Mouse (Mus musculus) stomach, embryonic 14.5 days (tissue): ENCODE data around the gene Exoc3l. TPM values are rescaled to one million over a fixed set of nuclear protein-coding genes. Genes with fewer than 3 reads are reported as not detected.

ENCODE experiments used
- ATAC-seq: fragments of 200-750 bp; cut with Nextera tagmentation; 2 replicates; pipeline ENCODE4 v1.8.0; 2017; ENCODE audit warnings: low read depth, moderate TSS enrichment; ENCODE audit not compliant: insufficient number of reproducible peaks, insufficient read depth, low FRiP score
- H3K27ac ChIP-seq: fragments of 300-500 bp; sonication (generic); 2 replicates; pipeline ENCODE4 v1.5.1; 2014; ENCODE audit warnings: mild to moderate bottlenecking, low read length, moderate library complexity, mixed read lengths
- H3K27me3 ChIP-seq: fragments of 300-500 bp; sonication (generic); 2 replicates; pipeline ENCODE4 v1.6.1; 2014; ENCODE audit warnings: low read length, control low read depth, mixed read lengths; ENCODE audit not compliant: control insufficient read depth, insufficient read depth
- H3K36me3 ChIP-seq: fragments of 300-500 bp; sonication (generic); 2 replicates; pipeline ENCODE4 v1.6.1; 2014; ENCODE audit warnings: mild to moderate bottlenecking, control low read depth, low read length, moderate library complexity, mixed read lengths; ENCODE audit not compliant: control insufficient read depth, insufficient read depth
- H3K4me1 ChIP-seq: fragments of 300-500 bp; sonication (generic); 2 replicates; pipeline ENCODE4 v1.6.1; 2014; ENCODE audit warnings: low read length, control low read depth, mixed read lengths; ENCODE audit not compliant: control insufficient read depth, insufficient read depth
- H3K4me2 ChIP-seq: fragments of 300-500 bp; sonication (generic); replicated peaks from 2 replicates; pipeline ENCODE4 v1.6.1; 2014; ENCODE audit warnings: low read depth, low read length, control low read depth
- H3K4me3 ChIP-seq: fragments of 300-500 bp; sonication (generic); 2 replicates; pipeline ENCODE4 v1.5.1; 2014; ENCODE audit warnings: low read depth, low read length, control low read depth
- H3K9ac ChIP-seq: fragments of 300-500 bp; sonication (generic); replicated peaks from 2 replicates; pipeline ENCODE4 v1.6.1; 2014; ENCODE audit warnings: low read depth, mild to moderate bottlenecking, control low read depth, low read length, moderate library complexity, mixed read lengths
- H3K9me3 ChIP-seq: fragments of 300-500 bp; sonication (generic); 2 replicates; pipeline ENCODE4 v1.6.1; 2016; ENCODE audit warnings: low read depth, low read length, control low read depth; ENCODE audit not compliant: control insufficient read depth
- WGBS: fragments of 180-500 bp; shearing (Covaris S2); extraction: QIAGEN DNeasy Blood & Tissue Kit; methylation state at CpG from one replicate; pipeline ENCODE4 v1.1.7; 2014; 5-methylcytosine and 5-hydroxymethylcytosine counted together
- polyA plus RNA-seq: library from polyadenylated mRNA; unstranded; fragments of >200 nt; fragmentation: Nextera tagmentation; extraction: Ambion mirVana; gene quantifications from 2 replicates; pipeline ENCODE4 v1.2.1, GENCODE M21; 2014

The Exoc3l gene
- polyA plus RNA-seq, 1 experiment from 2014 or later = 7.9 TPM

- H3K27me3 ChIP-seq = no peaks in the 10 kb centered on the region
- H3K4me1 ChIP-seq = peaks cover 20% of the 10 kb centered on the region
- ATAC-seq = no peak
- H3K4me2 ChIP-seq = no peak overlapping the region
- H3K9me3 ChIP-seq = no peaks in the 10 kb centered on the region
- no peak overlapping the region for H3K9ac ChIP-seq
- no peak overlapping the region for H3K27ac ChIP-seq
- 84% methylated on average over 15 of the region's 15 CpGs for WGBS
- peaks cover 37% of the 10 kb centered on the region for H3K36me3 ChIP-seq
- no peak overlapping the region for H3K4me3 ChIP-seq
Measured at GRCm38 (mm10) chr8:105309142-105309847, 13.4 kb upstream of the Exoc3l start.

- H3K27me3 ChIP-seq = no peaks in the 10 kb centered on the region
- no peak overlapping the region for H3K4me3 ChIP-seq
- peaks cover 26% of the 10 kb centered on the region for H3K4me1 ChIP-seq
- H3K9me3 ChIP-seq = no peaks in the 10 kb centered on the region
- no peak overlapping the region for H3K4me2 ChIP-seq
- H3K36me3 ChIP-seq = peaks cover 43% of the 10 kb centered on the region
- H3K27ac ChIP-seq = no peak overlapping the region
- no peak overlapping the region for H3K9ac ChIP-seq
- no peak for ATAC-seq
- 91% methylated on average over 10 of the region's 10 CpGs for WGBS
Measured at GRCm38 (mm10) chr8:105308428-105308827, 12.5 kb upstream of the Exoc3l start.

GRCm38 (mm10) chr8:105307670-105308069, 11.8 kb upstream of the Exoc3l start:
- no peaks in the 10 kb centered on the region for H3K27me3 ChIP-seq
- WGBS = 95% methylated on average over 13 of the region's 13 CpGs
- H3K36me3 ChIP-seq = peaks cover 42% of the 10 kb centered on the region
- no peak for ATAC-seq
- no peak overlapping the region for H3K4me3 ChIP-seq
- no peaks in the 10 kb centered on the region for H3K9me3 ChIP-seq
- no peak overlapping the region for H3K9ac ChIP-seq
- no peak overlapping the region for H3K27ac ChIP-seq
- H3K4me1 ChIP-seq = peaks cover 26% of the 10 kb centered on the region
- H3K4me2 ChIP-seq = no peak overlapping the region

GRCm38 (mm10) chr8:105306146-105306691, 10.3 kb upstream of the Exoc3l start:
- ATAC-seq = 0 out of 2 replicates have a peak, but pooled peaks have one; percentile 5
- Histone ChIP-seq H3K9ac (peak overlapping the region; percentile 36; the same call in 1 of the 2 replicates), H3K27me3 (no peaks in the 10 kb centered on the region), H3K4me3 (peak overlapping the region; percentile 36), H3K4me2 (peak overlapping the region; percentile 71), H3K9me3 (no peaks in the 10 kb centered on the region), H3K4me1 (peaks cover 26% of the 10 kb centered on the region), H3K27ac (peak overlapping the region; percentile 85), H3K36me3 (peaks cover 51% of the 10 kb centered on the region)
- WGBS = 38% methylated on average over 5 of the region's 5 CpGs

GRCm38 (mm10) chr8:105305211-105306145, 9.6 kb upstream of the Exoc3l start, which contains the start of gene Elmo3:
TSS of gene Elmo3 (plus strand) at chr8:105305601.
- peak within 1 kb of the TSS; percentile 85 for H3K27ac ChIP-seq
- WGBS = 4% methylated on average over 29 of the region's 30 CpGs
- H3K36me3 ChIP-seq = peaks cover 59% of the 10 kb centered on the region
- peak; percentile 92 for ATAC-seq
- H3K27me3 ChIP-seq = no peaks in the 10 kb centered on the region
- H3K9ac ChIP-seq = peak within 1 kb of the TSS; percentile 36; the same call in 1 of the 2 replicates
- peaks cover 26% of the 10 kb centered on the region for H3K4me1 ChIP-seq
- peak within 1 kb of the TSS; percentile 71 for H3K4me2 ChIP-seq
- H3K4me3 ChIP-seq = peak within 1 kb of the TSS; percentile 36
- no peaks in the 10 kb centered on the region for H3K9me3 ChIP-seq

GRCm38 (mm10) chr8:105304325-105305210, 8.7 kb upstream of the Exoc3l start:
- Histone ChIP-seq H3K27ac (peak overlapping the region; percentile 61; the same call in 1 of the 2 replicates), H3K4me2 (0 out of 2 replicates have a peak overlapping the region, but pooled peaks have one; percentile 71), H3K4me3 (no peak overlapping the region), H3K9ac (no peak overlapping the region), H3K27me3 (no peaks in the 10 kb centered on the region), H3K4me1 (peaks cover 26% of the 10 kb centered on the region), H3K9me3 (no peaks in the 10 kb centered on the region), H3K36me3 (peaks cover 66% of the 10 kb centered on the region)
- 54% methylated on average over 9 of the region's 9 CpGs for WGBS
- no peak for ATAC-seq

- Histone ChIP-seq H3K4me3 (no peak overlapping the region), H3K9ac (no peak overlapping the region), H3K36me3 (peaks cover 64% of the 10 kb centered on the region), H3K9me3 (no peaks in the 10 kb centered on the region), H3K4me2 (no peak overlapping the region), H3K4me1 (peaks cover 28% of the 10 kb centered on the region), H3K27me3 (no peaks in the 10 kb centered on the region), H3K27ac (no peak overlapping the region)
- ATAC-seq = no peak
- 82% methylated on average over 9 of the region's 9 CpGs for WGBS
Measured at GRCm38 (mm10) chr8:105303874-105304273, 8.0 kb upstream of the Exoc3l start.
